Mouse (Mus musculus): ENCODE results near the gene Olfr401. TPM values are rescaled to one million over a fixed set of nuclear protein-coding genes. Genes with fewer than 3 reads are reported as not detected.
"Not testable (repeated sequence)": the region's sequence is repeated elsewhere in the genome, so short reads cannot be mapped to it uniquely, and the experiment has no call there.

Olfr401 gene
- not detected in 2 replicates for polyA plus RNA-seq (2014; fragmentation: Nextera tagmentation; extraction: Ambion mirVana)

DNA sequence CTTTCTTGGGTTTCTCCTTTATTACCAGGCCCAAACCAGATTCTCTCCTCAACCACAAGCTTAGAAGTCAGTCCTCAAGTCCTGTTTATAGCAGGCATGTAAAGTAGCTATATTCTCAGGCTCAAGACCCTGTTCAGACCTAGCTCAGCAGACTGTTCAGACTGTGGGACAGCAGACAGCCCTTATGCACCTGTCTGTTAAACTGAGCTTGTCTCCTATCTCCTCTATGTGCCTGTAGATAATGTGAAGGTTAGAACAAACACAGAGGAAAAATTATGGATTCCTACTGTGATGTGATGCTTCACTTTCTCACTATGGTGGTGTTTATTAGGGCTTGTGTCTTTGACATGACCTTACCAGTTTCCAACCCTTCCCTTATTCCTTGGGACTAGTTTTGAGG is at the start of gene Olfr401:
TSS of gene Olfr401 (plus strand) at position 301 of the 400 bp plus-strand sequence.
- TF ChIP-seq CTCF (IDR thresholded peaks at IDR 0.05; ENCODE audit: low read depth): no peak
- peaks cover 5% of the 10 kb centered on the region; the same call in 1 of the 2 replicates for H3K9me3 ChIP-seq (ENCODE audit: low read depth, low read length)
- H3K4me3 ChIP-seq (ENCODE audit: low read depth, low read length): no peak within 1 kb of the TSS
- DNase-seq (no peak), ATAC-seq (ENCODE audit: insufficient read depth) (no peak)
- H3K27me3 ChIP-seq (ENCODE audit: insufficient read depth, low read length): no peaks in the 10 kb centered on the region
- no peak within 1 kb of the TSS for H3K4me2 ChIP-seq
- no peak within 1 kb of the TSS for H3K9ac ChIP-seq
- H3K27ac ChIP-seq (ENCODE audit: low read depth): no peak within 1 kb of the TSS
- H3K36me3 ChIP-seq (ENCODE audit: insufficient read depth): no peaks in the 10 kb centered on the region
- H3K4me1 ChIP-seq (ENCODE audit: insufficient read depth): no peaks in the 10 kb centered on the region

GRCm38 (mm10) chr11:74069655-74070054 is 43.9 kb upstream of the Olfr401 start, which contains the start of gene Zfp616:
TSS of gene Zfp616 (plus strand) at chr11:74069955.
- no peak within 1 kb of the TSS for H3K9ac ChIP-seq
- TF ChIP-seq CTCF (IDR thresholded peaks at IDR 0.05; ENCODE audit: low read depth): no peak
- no peaks in the 10 kb centered on the region for H3K27me3 ChIP-seq (ENCODE audit: insufficient read depth, low read length)
- H3K27ac ChIP-seq (ENCODE audit: low read depth): no peak within 1 kb of the TSS
- no peak within 1 kb of the TSS for H3K4me2 ChIP-seq
- H3K36me3 ChIP-seq (ENCODE audit: insufficient read depth): no peaks in the 10 kb centered on the region
- DNase-seq (no peak), ATAC-seq (ENCODE audit: insufficient read depth) (no peak)
- no peaks in the 10 kb centered on the region for H3K4me1 ChIP-seq (ENCODE audit: insufficient read depth)
- WGBS: 93% methylated on average over 1 of the region's 1 CpGs
- no peak within 1 kb of the TSS for H3K4me3 ChIP-seq (ENCODE audit: low read depth, low read length)
- no peaks in the 10 kb centered on the region; the same call in 1 of the 2 replicates for H3K9me3 ChIP-seq (ENCODE audit: low read depth, low read length)

DNA sequence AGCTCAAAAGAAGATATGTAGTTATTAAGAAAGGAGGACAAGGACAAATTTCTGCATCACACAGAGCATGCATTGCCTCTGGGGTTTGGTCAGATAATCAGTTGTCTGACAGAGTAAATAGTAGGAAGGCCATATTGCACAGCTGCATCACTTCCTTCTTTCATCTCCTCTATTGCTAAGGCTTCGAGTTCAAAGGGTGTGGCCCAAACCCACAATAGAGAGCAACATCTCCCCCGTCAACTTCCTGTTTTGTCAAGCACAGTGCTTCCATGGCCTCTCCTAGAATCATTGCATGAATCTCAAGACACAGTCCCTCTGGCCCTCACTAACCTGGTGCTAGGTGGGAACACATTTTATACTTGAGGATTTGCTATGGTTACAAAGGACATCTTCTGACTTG is 12.8 kb upstream of the Olfr401 start:
- TF ChIP-seq CTCF (IDR thresholded peaks at IDR 0.05; ENCODE audit: low read depth): no peak
- ATAC-seq (ENCODE audit: insufficient read depth) (no peak), DNase-seq (no peak)
- no peaks in the 10 kb centered on the region for H3K36me3 ChIP-seq (ENCODE audit: insufficient read depth)
- H3K4me3 ChIP-seq (ENCODE audit: low read depth, low read length): no peak overlapping the region
- no peak overlapping the region for H3K9ac ChIP-seq
- H3K4me1 ChIP-seq (ENCODE audit: insufficient read depth): no peaks in the 10 kb centered on the region
- no peak overlapping the region for H3K27ac ChIP-seq (ENCODE audit: low read depth)
- H3K4me2 ChIP-seq: no peak overlapping the region
- no peaks in the 10 kb centered on the region for H3K27me3 ChIP-seq (ENCODE audit: insufficient read depth, low read length)
- no peaks in the 10 kb centered on the region for H3K9me3 ChIP-seq (ENCODE audit: low read depth, low read length)
- 77% methylated on average over 2 of the region's 2 CpGs for WGBS

DNA sequence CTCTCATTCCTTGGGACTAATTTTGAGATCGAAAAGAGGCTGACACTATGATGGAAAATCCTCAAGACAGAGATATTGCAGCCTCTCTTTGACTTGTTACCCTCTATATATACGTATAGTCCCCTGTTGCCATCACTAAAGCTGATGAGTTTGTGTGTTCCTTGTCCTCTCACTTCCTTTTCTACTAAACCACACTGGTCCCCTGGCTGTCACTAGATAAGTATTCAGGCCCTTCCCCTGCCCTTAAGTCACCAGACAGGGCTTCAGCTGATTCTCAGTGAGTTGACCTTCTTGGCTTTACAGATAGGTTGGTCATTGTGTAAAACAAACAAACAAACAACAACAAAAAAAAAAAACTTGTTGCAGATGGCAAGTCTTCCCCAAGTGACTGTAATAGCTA is 12.0 kb upstream of the Olfr401 start:
- 41% methylated on average over 2 of the region's 2 CpGs for WGBS
- no peaks in the 10 kb centered on the region for H3K9me3 ChIP-seq (ENCODE audit: low read depth, low read length)
- no peak for DNase-seq
- H3K27me3 ChIP-seq (ENCODE audit: insufficient read depth, low read length): no peaks in the 10 kb centered on the region
- H3K36me3 ChIP-seq (ENCODE audit: insufficient read depth): no peaks in the 10 kb centered on the region
- H3K27ac ChIP-seq (ENCODE audit: low read depth): no peak overlapping the region
- ATAC-seq (ENCODE audit: insufficient read depth): no peak
- no peaks in the 10 kb centered on the region for H3K4me1 ChIP-seq (ENCODE audit: insufficient read depth)
- no peak overlapping the region for H3K9ac ChIP-seq
- no peak for TF ChIP-seq CTCF (IDR thresholded peaks at IDR 0.05; ENCODE audit: low read depth)
- no peak overlapping the region for H3K4me2 ChIP-seq
- H3K4me3 ChIP-seq (ENCODE audit: low read depth, low read length): no peak overlapping the region

DNA sequence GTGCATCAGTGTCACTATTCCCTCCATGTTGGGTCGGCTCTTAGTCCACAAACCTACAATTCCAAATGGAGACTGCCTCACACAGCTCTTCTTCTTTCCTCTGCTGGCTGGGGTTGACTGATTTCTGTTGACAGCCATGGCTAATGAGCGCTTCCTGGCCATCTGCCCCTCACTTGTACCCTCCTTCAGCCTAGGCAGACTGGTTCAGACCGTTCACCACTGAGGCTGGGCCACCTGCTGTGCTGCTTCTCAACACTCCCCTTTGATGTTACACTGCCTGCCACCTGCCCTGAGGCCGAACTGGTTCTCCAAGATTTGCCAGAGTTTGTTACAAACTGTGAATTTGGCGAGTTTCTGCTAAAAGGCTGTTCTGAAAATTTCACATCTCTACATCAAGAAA is 8.4 kb upstream of the Olfr401 start:
- Histone ChIP-seq H3K27ac (ENCODE audit: low read depth) (no peak overlapping the region), H3K4me2 (no peak overlapping the region), H3K4me1 (ENCODE audit: insufficient read depth) (no peaks in the 10 kb centered on the region), H3K4me3 (ENCODE audit: low read depth, low read length) (no peak overlapping the region), H3K9ac (no peak overlapping the region), H3K36me3 (ENCODE audit: insufficient read depth) (no peaks in the 10 kb centered on the region), H3K27me3 (ENCODE audit: insufficient read depth, low read length) (no peaks in the 10 kb centered on the region), H3K9me3 (ENCODE audit: low read depth, low read length) (peaks cover 5% of the 10 kb centered on the region; the same call in 1 of the 2 replicates)
- no peak for ATAC-seq (ENCODE audit: insufficient read depth)
- WGBS: 26% methylated on average over 5 of the region's 5 CpGs
- TF ChIP-seq CTCF (IDR thresholded peaks at IDR 0.05; ENCODE audit: low read depth): no peak
- DNase-seq: no peak

DNA sequence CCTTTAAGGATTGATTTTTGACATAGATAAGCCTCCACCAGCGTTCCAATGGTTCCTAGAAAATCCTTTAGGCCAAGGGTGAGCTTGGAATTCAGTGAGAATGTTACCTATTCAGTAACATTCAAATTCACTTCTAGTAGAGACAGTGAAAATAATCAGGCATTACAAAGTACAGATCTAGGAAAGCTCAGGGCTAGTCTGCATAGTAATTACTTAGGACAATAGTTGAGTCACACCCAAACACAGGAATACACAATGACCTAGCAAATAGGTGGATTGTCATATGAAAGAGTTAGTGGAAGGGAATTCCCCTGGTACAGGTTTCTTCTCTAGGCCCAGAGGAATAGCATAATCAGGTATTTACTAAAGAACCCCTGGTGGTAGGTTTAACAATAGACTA is 26.5 kb downstream of the Olfr401 start:
- not testable (repeated sequence) for ATAC-seq (ENCODE audit: insufficient read depth); H3K4me3 ChIP-seq (ENCODE audit: low read depth, low read length); H3K36me3 ChIP-seq (ENCODE audit: insufficient read depth); H3K4me1 ChIP-seq (ENCODE audit: insufficient read depth); H3K9me3 ChIP-seq (ENCODE audit: low read depth, low read length); H3K9ac ChIP-seq; DNase-seq; H3K27ac ChIP-seq (ENCODE audit: low read depth); H3K4me2 ChIP-seq; H3K27me3 ChIP-seq (ENCODE audit: insufficient read depth, low read length)
- WGBS: 19% methylated on average over 1 of the region's 1 CpGs

- H3K4me2 ChIP-seq: no peak overlapping the region
- no peak overlapping the region for H3K9ac ChIP-seq
- no peak for TF ChIP-seq CTCF (IDR thresholded peaks at IDR 0.05; ENCODE audit: low read depth)
- H3K27ac ChIP-seq (ENCODE audit: low read depth): no peak overlapping the region
- ATAC-seq (ENCODE audit: insufficient read depth) (no peak), DNase-seq (no peak)
- no peaks in the 10 kb centered on the region for H3K9me3 ChIP-seq (ENCODE audit: low read depth, low read length)
- H3K4me3 ChIP-seq (ENCODE audit: low read depth, low read length): no peak overlapping the region
- no peaks in the 10 kb centered on the region for H3K27me3 ChIP-seq (ENCODE audit: insufficient read depth, low read length)
- H3K4me1 ChIP-seq (ENCODE audit: insufficient read depth): no peaks in the 10 kb centered on the region
- H3K36me3 ChIP-seq (ENCODE audit: insufficient read depth): no peaks in the 10 kb centered on the region
Observed at GRCm38 (mm10) chr11:74145866-74146265, 32.4 kb downstream of the Olfr401 start.

DNA sequence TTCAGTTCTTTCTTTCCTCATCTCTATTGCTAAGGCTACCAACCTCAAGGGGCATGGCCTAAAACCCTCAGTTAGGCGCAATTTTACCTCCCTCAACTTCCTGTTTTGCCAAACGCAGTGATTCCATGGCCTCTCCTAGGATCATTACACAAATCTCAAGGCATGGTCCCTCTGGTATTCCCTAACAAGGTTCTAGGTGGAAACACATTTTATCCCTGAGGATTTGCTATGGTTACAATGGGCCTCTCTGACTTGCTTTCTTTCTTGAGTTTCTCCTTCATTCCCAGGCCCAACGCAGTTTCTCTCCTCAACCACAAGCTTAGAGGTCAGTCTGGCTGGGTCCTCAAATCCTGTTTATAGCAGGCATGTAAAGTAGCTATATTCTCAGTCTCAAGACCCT is 39.7 kb downstream of the Olfr401 start, which contains the start of gene Olfr402:
TSS of gene Olfr402 (plus strand) at position 301 of the 400 bp plus-strand sequence.
- 59% methylated on average over 3 of the region's 3 CpGs for WGBS
- Histone ChIP-seq H3K27ac (ENCODE audit: low read depth) (no peak within 1 kb of the TSS), H3K9me3 (ENCODE audit: low read depth, low read length) (no peaks in the 10 kb centered on the region), H3K4me2 (no peak within 1 kb of the TSS), H3K4me3 (ENCODE audit: low read depth, low read length) (no peak within 1 kb of the TSS), H3K27me3 (ENCODE audit: insufficient read depth, low read length) (no peaks in the 10 kb centered on the region), H3K36me3 (ENCODE audit: insufficient read depth) (no peaks in the 10 kb centered on the region), H3K4me1 (ENCODE audit: insufficient read depth) (no peaks in the 10 kb centered on the region), H3K9ac (no peak within 1 kb of the TSS)
- TF ChIP-seq CTCF (IDR thresholded peaks at IDR 0.05; ENCODE audit: low read depth): no peak
- ATAC-seq (ENCODE audit: insufficient read depth): no peak
- no peak for DNase-seq
